Mouse (Mus musculus) CH12.LX (cell line): ENCODE measurements around the gene Ston2. TPM values are rescaled to one million over a fixed set of nuclear protein-coding genes. Genes with fewer than 3 reads are reported as not detected.

Experiments used
- DNase-seq: peaks from one replicate; pipeline ENCODE4 v3.0.0-alpha.2; 2013; ENCODE audit errors: extremely low read depth
- H3K27ac ChIP-seq: 2 replicates; pipeline ENCODE4 v1.5.1; 2012; ENCODE audit warnings: low read depth, mild to moderate bottlenecking, control low read depth, moderate library complexity; ENCODE audit not compliant: insufficient read depth
- H3K27me3 ChIP-seq: replicated peaks from 2 replicates; pipeline ENCODE3; 2012; ENCODE audit warnings: inconsistent platforms
- H3K36me3 ChIP-seq, 2 experiments: replicated peaks in 1 of 2; 2 replicates each; pipeline versions ENCODE3 to v1.6.1; 2012; ENCODE audit warnings: inconsistent platforms in 1 of 2, low read length in 1 of 2, mild to moderate bottlenecking in 1 of 2, mixed read lengths in 1 of 2, moderate library complexity in 1 of 2; ENCODE audit not compliant: control insufficient read depth in 1 of 2, insufficient read depth in 1 of 2
- H3K4me1 ChIP-seq, 2 experiments: 2 replicates each; pipeline ENCODE4 v1.6.1; 2012; ENCODE audit warnings: inconsistent platforms in 1 of 2, moderate library complexity in 1 of 2; ENCODE audit not compliant: insufficient read depth in 2 of 2, control insufficient read depth in 1 of 2
- H3K4me2 ChIP-seq: 2 replicates; pipeline ENCODE4 v1.6.1; 2012; ENCODE audit warnings: low read depth, mild to moderate bottlenecking, control low read depth; ENCODE audit not compliant: poor library complexity, insufficient read depth, severe bottlenecking
- H3K4me3 ChIP-seq, 3 experiments: fragments of 150-350 bp in 1 of 3; sonication (generic) in 1 of 3; replicated peaks in 1 of 3; 2 replicates each; pipeline versions ENCODE3 to v1.5.1; 2011 to 2012; ENCODE audit warnings: low read depth in 2 of 3, low read length in 2 of 3, mild to moderate bottlenecking in 2 of 3, moderate library complexity in 2 of 3, control low read depth in 1 of 3, improper control_type of control experiment in 1 of 3, inconsistent platforms in 1 of 3, mixed read lengths in 1 of 3; ENCODE audit not compliant: poor library complexity in 1 of 3
- H3K79me2 ChIP-seq: replicated peaks from 2 replicates; pipeline ENCODE4 v1.6.1; 2012; ENCODE audit warnings: mild to moderate bottlenecking, moderate library complexity; ENCODE audit not compliant: control insufficient read depth, poor library complexity, insufficient read depth, severe bottlenecking; ENCODE audit errors: extremely low read depth
- H3K9ac ChIP-seq: 2 replicates; pipeline ENCODE4 v1.6.1; 2012; ENCODE audit warnings: low read depth, mild to moderate bottlenecking, control low read depth, moderate library complexity; ENCODE audit not compliant: insufficient read depth
- H3K9me3 ChIP-seq: replicated peaks from 2 replicates; pipeline ENCODE3; 2012; ENCODE audit warnings: low read length, inconsistent platforms, mixed read lengths
- E2F4 ChIP-seq: IDR thresholded peaks from 2 replicates; pipeline ENCODE4 v1.6.1; 2011; ENCODE audit warnings: low read depth, low read length, improper control_type of control experiment; ENCODE audit not compliant: insufficient replicate concordance
- ELF1 ChIP-seq: IDR thresholded peaks from 2 replicates; pipeline ENCODE4 v1.6.1; 2014; ENCODE audit warnings: low read depth, mild to moderate bottlenecking, inconsistent platforms, low read length, improper control_type of control experiment
- GABPA ChIP-seq: IDR thresholded peaks from 2 replicates; pipeline ENCODE4 v1.6.1; 2012; ENCODE audit warnings: low read depth, low read length, improper control_type of control experiment, inconsistent platforms; ENCODE audit not compliant: insufficient replicate concordance
- IRF4 ChIP-seq: IDR thresholded peaks from 2 replicates; pipeline ENCODE4 v1.6.1; 2014; ENCODE audit warnings: low read depth, mild to moderate bottlenecking, inconsistent platforms, low read length, improper control_type of control experiment
- JUND ChIP-seq: conservative IDR thresholded peaks from 2 replicates; pipeline ENCODE4 v1.6.1; 2011; ENCODE audit warnings: low read depth, low read length, improper control_type of control experiment
- MAX ChIP-seq: IDR thresholded peaks from 2 replicates; pipeline ENCODE4 v1.6.1; 2011; ENCODE audit warnings: low read length, improper control_type of control experiment
- MAZ ChIP-seq: IDR thresholded peaks from 2 replicates; pipeline ENCODE4 v1.6.1; 2012; ENCODE audit warnings: low read depth, mild to moderate bottlenecking, inconsistent platforms, low read length, improper control_type of control experiment, moderate library complexity
- MXI1 ChIP-seq: IDR thresholded peaks from 2 replicates; pipeline ENCODE4 v1.6.1; 2011; ENCODE audit warnings: mild to moderate bottlenecking, low read depth, low read length, improper control_type of control experiment
- PAX5 ChIP-seq: IDR thresholded peaks from 2 replicates; pipeline ENCODE4 v1.6.1; 2012; ENCODE audit warnings: low read length, inconsistent platforms, mixed read lengths
- RAD21 ChIP-seq: IDR thresholded peaks from 2 replicates; pipeline ENCODE4 v1.6.1; 2011; ENCODE audit warnings: low read depth, mild to moderate bottlenecking, low read length, improper control_type of control experiment, moderate library complexity
- SIN3A ChIP-seq: IDR thresholded peaks from 2 replicates; pipeline ENCODE4 v1.6.1; 2012; ENCODE audit warnings: low read length, improper control_type of control experiment, inconsistent platforms
- USF2 ChIP-seq: conservative IDR thresholded peaks from 2 replicates; pipeline ENCODE4 v1.6.1; 2011; ENCODE audit warnings: low read depth, low read length, improper control_type of control experiment
- ZMIZ1 ChIP-seq: IDR thresholded peaks from 2 replicates; pipeline ENCODE4 v1.6.1; 2012; ENCODE audit warnings: low read depth, mild to moderate bottlenecking, inconsistent platforms, low read length, improper control_type of control experiment
- ZNF384 ChIP-seq: IDR thresholded peaks from 2 replicates; pipeline ENCODE4 v1.6.1; 2012; ENCODE audit warnings: low read depth, low read length, improper control_type of control experiment, inconsistent platforms
- dilution Hi-C: fragments of 300-500 bp; cut with MboI; formaldehyde crosslinking; loops from 2 replicates; pipeline ENCODE4 v1.14.3; 2020; ENCODE audit warnings: low sequenced_read_pairs; ENCODE audit not compliant: extremely low pct_unique_long_range_greater_than_20kb, extremely low pct_ligation_motif_present
- in situ Hi-C: fragments of 300-500 bp; cut with MboI; formaldehyde crosslinking; loops from 3 replicates; pipeline ENCODE4 v1.14.3; 2019; ENCODE audit warnings: low sequenced_read_pairs, low pct_ligation_motif_present, low pct_unique_long_range_greater_than_20kb, mixed read lengths
- polyA plus RNA-seq: library from polyadenylated mRNA; unstranded; fragments of >175 nt; gene quantifications from 2 replicates; pipeline ENCODE4 v1.2.1, GENCODE M21; 2012; ENCODE audit warnings: low read depth; ENCODE audit not compliant: insufficient read length
- total RNA-seq, 2 experiments: library from RNA; depleted of rRNA; stranded (reverse); fragments of 300-350 nt in 1 of 2; fragments of >200 nt in 1 of 2; gene quantifications; 2 replicates each; pipeline ENCODE4 v1.2.3; 2012 to 2014

Ston2 gene
- total and polyA plus RNA-seq, 3 experiments, result 0.21 to 0.34 TPM; not detected in 1

DNA sequence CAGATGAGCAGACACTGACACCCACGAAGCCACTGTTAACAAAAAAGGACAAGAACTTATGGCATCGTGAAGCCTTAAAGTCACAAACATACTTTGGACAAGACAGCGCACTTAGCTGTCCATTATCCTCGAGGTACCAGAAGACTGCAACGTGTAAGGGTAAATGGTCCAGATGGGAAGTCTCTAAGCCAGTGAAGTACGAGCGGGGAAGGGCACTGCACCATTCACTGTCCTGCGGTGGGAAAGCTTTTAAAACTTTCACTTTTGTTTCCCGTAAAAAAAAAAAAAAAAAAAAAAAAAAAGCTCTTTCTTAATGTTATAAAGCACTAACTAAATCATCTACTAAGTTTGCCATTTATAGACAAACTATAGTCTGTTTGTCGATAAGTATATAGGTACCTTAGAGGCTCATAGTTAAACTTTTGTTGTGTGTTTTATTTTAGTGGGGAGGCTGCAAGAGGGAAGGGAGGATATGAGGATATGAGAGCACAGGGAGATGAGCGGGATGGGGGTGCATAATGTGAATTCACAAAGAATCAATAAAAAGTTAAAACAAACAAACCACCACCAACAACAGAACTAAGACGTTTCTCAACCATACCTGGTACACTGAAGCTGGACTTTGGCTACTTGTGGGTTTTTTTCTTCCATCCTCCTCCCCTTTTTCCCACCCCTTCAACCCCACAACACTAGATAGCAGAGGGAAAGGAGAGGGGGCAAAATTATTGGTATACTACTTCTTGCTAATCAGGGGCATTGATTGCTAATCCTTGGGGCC lies 127.4 kb downstream of the Ston2 start:
- H3K27ac ChIP-seq, result no peak overlapping the region
- no peak overlapping the region for H3K9ac ChIP-seq
- dilution Hi-C loops (no loop called here), in situ Hi-C loops (no loop called here)
- no peaks in the 10 kb centered on the region for H3K36me3 ChIP-seq
- H3K4me1 ChIP-seq, result peaks cover 2 to 17% of the 10 kb centered on the region in 2 experiments; a peak in 2 of 4 replicates
- H3K9me3 ChIP-seq, result no peaks in the 10 kb centered on the region
- H3K79me2 ChIP-seq, result no peaks in the 10 kb centered on the region
- 0 out of 2 replicates have a peak overlapping the region, but pooled peaks have one; percentile 4 for H3K4me2 ChIP-seq
- TF ChIP-seq MXI1 (no peak), ZNF384 (peak; percentile 72)
- no peak for DNase-seq
- no peaks in the 10 kb centered on the region for H3K27me3 ChIP-seq
- H3K4me3 ChIP-seq, result no peak overlapping the region

DNA sequence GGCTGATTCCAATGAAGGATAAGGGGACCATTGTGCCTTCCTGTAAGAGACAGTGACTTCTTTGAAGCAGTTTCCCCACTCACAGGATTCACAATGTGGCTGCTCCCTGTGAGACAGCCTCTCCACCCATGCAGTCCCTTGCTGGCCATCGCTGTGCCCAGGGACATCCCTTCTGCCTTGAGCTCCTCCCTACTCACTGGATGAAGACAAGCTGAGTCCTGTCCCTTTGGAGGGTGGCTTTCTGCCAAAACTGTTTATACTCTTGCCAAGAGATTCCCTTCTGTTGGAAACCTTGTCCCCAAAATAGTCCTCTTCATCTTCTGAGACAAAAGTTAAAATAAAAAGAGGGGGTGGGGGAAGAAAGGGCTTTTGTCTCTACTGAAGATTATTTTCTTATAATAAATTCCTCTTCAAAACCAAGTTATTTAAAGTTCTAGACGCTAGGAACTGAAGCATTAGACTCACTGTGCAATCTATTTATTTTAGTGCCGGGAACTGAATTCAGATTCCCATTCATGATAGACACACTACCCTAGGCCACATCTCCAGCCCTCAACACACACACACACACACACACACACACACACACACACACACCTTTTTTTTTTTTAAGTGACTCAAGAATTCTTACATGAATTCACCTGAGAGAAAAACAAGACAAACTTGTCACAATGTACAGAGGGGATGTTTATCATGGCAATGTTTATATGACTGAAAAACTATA lies 133.6 kb downstream of the Ston2 start:
- in situ Hi-C loops, result no loop called here
- Histone ChIP-seq H3K4me2 (no peak overlapping the region), H3K9ac (no peak overlapping the region), H3K4me1 (no peaks in the 10 kb centered on the region)
- no peak for TF ChIP-seq SIN3A
- TF ChIP-seq E2F4, result no peak
- TF ChIP-seq USF2, result no peak
- TF ChIP-seq IRF4, result no peak
- no peak for TF ChIP-seq JUND
- TF ChIP-seq, all 38 proteins: peak for 0
- dilution Hi-C loops, result no loop called here
- no peak for DNase-seq
- H3K79me2 ChIP-seq, result no peaks in the 10 kb centered on the region
- H3K27me3 ChIP-seq, result no peaks in the 10 kb centered on the region
- no peak overlapping the region for H3K4me3 ChIP-seq
- H3K27ac ChIP-seq, result no peak overlapping the region
- H3K36me3 ChIP-seq, result no peaks in the 10 kb centered on the region
- H3K9me3 ChIP-seq, result no peaks in the 10 kb centered on the region

DNA sequence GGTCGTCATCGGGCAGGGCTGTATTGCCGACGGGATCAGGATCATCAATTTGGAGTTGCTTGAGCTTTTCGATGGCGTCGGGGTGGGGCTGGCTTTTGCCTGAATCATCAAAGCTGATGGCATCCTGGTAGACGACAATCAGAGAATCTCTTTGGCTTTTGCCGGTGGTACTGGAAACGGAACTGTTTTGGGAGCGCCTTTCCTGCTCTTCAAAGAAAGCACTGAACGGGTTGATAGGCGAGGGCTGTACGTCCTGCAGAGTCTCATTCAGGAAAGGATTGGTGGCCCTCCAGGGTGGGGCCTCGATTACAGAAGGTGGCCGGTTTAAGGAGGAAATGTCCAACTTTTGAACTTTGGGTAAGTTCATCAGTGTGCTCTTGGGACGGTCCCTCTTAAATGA lies 139.8 kb downstream of the Ston2 start:
- TF ChIP-seq MAX (no peak), GABPA (no peak), SIN3A (no peak), PAX5 (no peak), ELF1 (no peak), RAD21 (no peak), MAZ (no peak), E2F4 (no peak), ZMIZ1 (no peak), USF2 (no peak), MXI1 (no peak)

More for the DNA sequence above, 139.8 kb downstream of the Ston2 start:
- no peak overlapping the region for H3K9ac ChIP-seq
- in situ Hi-C loops (loop anchor here (5.0 to 25.0 kb wide), 2 partner anchors 139 to 236 kb away; partner anchors contain the start of gene Ston2), dilution Hi-C loops (no loop called here)
- peaks cover 0 to 5% of the 10 kb centered on the region in 2 experiments; a peak in 1 of 4 replicates for H3K4me1 ChIP-seq
- H3K9me3 ChIP-seq, result no peaks in the 10 kb centered on the region
- no peaks in the 10 kb centered on the region for H3K79me2 ChIP-seq
- no peaks in the 10 kb centered on the region for H3K36me3 ChIP-seq
- no peaks in the 10 kb centered on the region for H3K27me3 ChIP-seq
- H3K4me3 ChIP-seq, result no peak overlapping the region
- no peak for DNase-seq
- H3K27ac ChIP-seq, result no peak overlapping the region
- H3K4me2 ChIP-seq, result no peak overlapping the region
